Mouse (Mus musculus): ENCODE data around the gene Cd5. TPM values are rescaled to one million over a fixed set of nuclear protein-coding genes. Genes with fewer than 3 reads are reported as not detected.

The Cd5 gene
- polyA plus RNA-seq, 1 experiment: not detected

GRCm38 (mm10) chr19:10701013-10701726, 37.6 kb downstream of the Cd5 start:
- Histone ChIP-seq H3K4me3 (ENCODE audit: low read depth, low read length) (no peak overlapping the region), H3K4me1 (ENCODE audit: control insufficient read depth, insufficient read depth, low read length) (peaks cover 2% of the 10 kb centered on the region), H3K9me3 (replicated peaks; ENCODE audit: control insufficient read depth, insufficient read depth, low read length, poor library complexity, severe bottlenecking) (no peaks in the 10 kb centered on the region), H3K9ac (ENCODE audit: low read depth, poor library complexity, severe bottlenecking) (no peak overlapping the region), H3K27ac (ENCODE audit: insufficient read depth, low read length) (no peak overlapping the region), H3K27me3 (ENCODE audit: control insufficient read depth, insufficient read depth, low read length, poor library complexity, severe bottlenecking) (no peaks in the 10 kb centered on the region), H3K36me3 (ENCODE audit: control insufficient read depth, insufficient read depth, low read length, poor library complexity, severe bottlenecking) (no peaks in the 10 kb centered on the region)
- TF ChIP-seq EP300 (IDR thresholded peaks at IDR 0.05; ENCODE audit: insufficient read depth, low read depth, low read length): no peak
- no peak for TF ChIP-seq POLR2A (IDR thresholded peaks at IDR 0.05; ENCODE audit: insufficient read depth, low read length)
- no peak for TF ChIP-seq CTCF (IDR thresholded peaks at IDR 0.05; ENCODE audit: low read depth, low read length)

GRCm38 (mm10) chr19:10699851-10700250, 39.0 kb downstream of the Cd5 start:
- H3K9ac ChIP-seq (ENCODE audit: low read depth, poor library complexity, severe bottlenecking): no peak overlapping the region
- TF ChIP-seq POLR2A (IDR thresholded peaks at IDR 0.05; ENCODE audit: insufficient read depth, low read length) (no peak), CTCF (IDR thresholded peaks at IDR 0.05; ENCODE audit: low read depth, low read length) (no peak), EP300 (IDR thresholded peaks at IDR 0.05; ENCODE audit: insufficient read depth, low read depth, low read length) (no peak)
- H3K4me1 ChIP-seq (ENCODE audit: control insufficient read depth, insufficient read depth, low read length): peaks cover 2% of the 10 kb centered on the region
- no peaks in the 10 kb centered on the region for H3K27me3 ChIP-seq (ENCODE audit: control insufficient read depth, insufficient read depth, low read length, poor library complexity, severe bottlenecking)
- no peak overlapping the region for H3K27ac ChIP-seq (ENCODE audit: insufficient read depth, low read length)
- H3K36me3 ChIP-seq (ENCODE audit: control insufficient read depth, insufficient read depth, low read length, poor library complexity, severe bottlenecking): no peaks in the 10 kb centered on the region
- H3K9me3 ChIP-seq (replicated peaks; ENCODE audit: control insufficient read depth, insufficient read depth, low read length, poor library complexity, severe bottlenecking): no peaks in the 10 kb centered on the region
- H3K4me3 ChIP-seq (ENCODE audit: low read depth, low read length): no peak overlapping the region

GRCm38 (mm10) chr19:10698131-10698991, 40.4 kb downstream of the Cd5 start:
- Histone ChIP-seq H3K9me3 (replicated peaks; ENCODE audit: control insufficient read depth, insufficient read depth, low read length, poor library complexity, severe bottlenecking) (no peaks in the 10 kb centered on the region), H3K36me3 (ENCODE audit: control insufficient read depth, insufficient read depth, low read length, poor library complexity, severe bottlenecking) (no peaks in the 10 kb centered on the region), H3K27ac (ENCODE audit: insufficient read depth, low read length) (no peak overlapping the region), H3K27me3 (ENCODE audit: control insufficient read depth, insufficient read depth, low read length, poor library complexity, severe bottlenecking) (no peaks in the 10 kb centered on the region), H3K4me1 (ENCODE audit: control insufficient read depth, insufficient read depth, low read length) (peaks cover 2% of the 10 kb centered on the region), H3K9ac (ENCODE audit: low read depth, poor library complexity, severe bottlenecking) (no peak overlapping the region), H3K4me3 (ENCODE audit: low read depth, low read length) (no peak overlapping the region)
- no peak for TF ChIP-seq POLR2A (IDR thresholded peaks at IDR 0.05; ENCODE audit: insufficient read depth, low read length)
- no peak for TF ChIP-seq CTCF (IDR thresholded peaks at IDR 0.05; ENCODE audit: low read depth, low read length)
- no peak for TF ChIP-seq EP300 (IDR thresholded peaks at IDR 0.05; ENCODE audit: insufficient read depth, low read depth, low read length)

- no peak overlapping the region for H3K27ac ChIP-seq (ENCODE audit: insufficient read depth, low read length)
- H3K4me1 ChIP-seq (ENCODE audit: control insufficient read depth, insufficient read depth, low read length): peaks cover 2% of the 10 kb centered on the region
These were observed 43.0 kb downstream of the Cd5 start for GRCm38 (mm10) chr19:10695801-10696200.

GRCm38 (mm10) chr19:10693926-10694682, 44.7 kb downstream of the Cd5 start:
- TF ChIP-seq EP300 (IDR thresholded peaks at IDR 0.05; ENCODE audit: insufficient read depth, low read depth, low read length): no peak
- no peak for TF ChIP-seq CTCF (IDR thresholded peaks at IDR 0.05; ENCODE audit: low read depth, low read length)
- TF ChIP-seq POLR2A (IDR thresholded peaks at IDR 0.05; ENCODE audit: insufficient read depth, low read length): no peak
- H3K9me3 ChIP-seq (replicated peaks; ENCODE audit: control insufficient read depth, insufficient read depth, low read length, poor library complexity, severe bottlenecking): no peaks in the 10 kb centered on the region
- no peak overlapping the region for H3K27ac ChIP-seq (ENCODE audit: insufficient read depth, low read length)
- H3K36me3 ChIP-seq (ENCODE audit: control insufficient read depth, insufficient read depth, low read length, poor library complexity, severe bottlenecking): no peaks in the 10 kb centered on the region
- H3K27me3 ChIP-seq (ENCODE audit: control insufficient read depth, insufficient read depth, low read length, poor library complexity, severe bottlenecking): no peaks in the 10 kb centered on the region
- H3K4me1 ChIP-seq (ENCODE audit: control insufficient read depth, insufficient read depth, low read length): peaks cover 2% of the 10 kb centered on the region
- H3K9ac ChIP-seq (ENCODE audit: low read depth, poor library complexity, severe bottlenecking): no peak overlapping the region
- H3K4me3 ChIP-seq (ENCODE audit: low read depth, low read length): no peak overlapping the region

More at GRCm38 (mm10) chr19:10695801-10696200, 43.0 kb downstream of the Cd5 start:
- Histone ChIP-seq H3K27me3 (ENCODE audit: control insufficient read depth, insufficient read depth, low read length, poor library complexity, severe bottlenecking) (no peaks in the 10 kb centered on the region), H3K9me3 (replicated peaks; ENCODE audit: control insufficient read depth, insufficient read depth, low read length, poor library complexity, severe bottlenecking) (no peaks in the 10 kb centered on the region), H3K4me3 (ENCODE audit: low read depth, low read length) (no peak overlapping the region), H3K36me3 (ENCODE audit: control insufficient read depth, insufficient read depth, low read length, poor library complexity, severe bottlenecking) (no peaks in the 10 kb centered on the region), H3K9ac (ENCODE audit: low read depth, poor library complexity, severe bottlenecking) (no peak overlapping the region)
- TF ChIP-seq POLR2A (IDR thresholded peaks at IDR 0.05; ENCODE audit: insufficient read depth, low read length) (no peak), CTCF (IDR thresholded peaks at IDR 0.05; ENCODE audit: low read depth, low read length) (no peak), EP300 (IDR thresholded peaks at IDR 0.05; ENCODE audit: insufficient read depth, low read depth, low read length) (no peak)

Measured in ES-Bruce4 (cell line).